Mouse (Mus musculus) heart, embryonic 10.5 days (tissue): ENCODE data around the gene Trpm3. TPM values are rescaled to one million over a fixed set of nuclear protein-coding genes. Genes with fewer than 3 reads are reported as not detected.
"Not testable (repeated sequence)": the region's sequence is repeated elsewhere in the genome, so short reads cannot be mapped to it uniquely, and the experiment has no call there.

Source experiments
- DNase-seq: peaks from one replicate; pipeline ENCODE4 v3.0.0-alpha.2; 2017; ENCODE audit warnings: low spot score
- H3K27ac ChIP-seq: fragments of 300-500 bp; sonication (generic); 2 replicates; pipeline ENCODE4 v1.5.1; 2016; ENCODE audit warnings: mild to moderate bottlenecking
- H3K27me3 ChIP-seq: fragments of 300-500 bp; sonication (generic); 2 replicates; pipeline ENCODE4 v1.6.1; 2016; ENCODE audit warnings: mild to moderate bottlenecking; ENCODE audit not compliant: poor library complexity, insufficient read depth, severe bottlenecking
- H3K36me3 ChIP-seq: fragments of 300-500 bp; sonication (generic); 2 replicates; pipeline ENCODE4 v1.6.1; 2016; ENCODE audit warnings: mild to moderate bottlenecking, moderate library complexity
- H3K4me1 ChIP-seq: fragments of 300-500 bp; sonication (generic); 2 replicates; pipeline ENCODE4 v1.6.1; 2016; ENCODE audit warnings: mild to moderate bottlenecking
- H3K4me3 ChIP-seq: fragments of 300-500 bp; sonication (generic); 2 replicates; pipeline ENCODE4 v1.5.1; 2016; ENCODE audit warnings: mild to moderate bottlenecking, moderate library complexity
- H3K9me3 ChIP-seq: fragments of 300-500 bp; sonication (generic); 2 replicates; pipeline ENCODE4 v1.6.1; 2016; ENCODE audit warnings: mild to moderate bottlenecking, moderate library complexity
- WGBS: fragments of 180-500 bp; shearing (Covaris S2); methylation state at CpG from one replicate; pipeline ENCODE4 v1.1.7; 2016; 5-methylcytosine and 5-hydroxymethylcytosine counted together
- polyA plus RNA-seq: library from polyadenylated mRNA; unstranded; fragments of >200 nt; fragmentation: Nextera tagmentation; extraction: Ambion mirVana; gene quantifications from 2 replicates; pipeline ENCODE4 v1.2.1, GENCODE M21; 2016

Gene Trpm3
- polyA plus RNA-seq, 1 experiment from 2014 or later, result 1.7 TPM

GRCm38 (mm10) chr19:23026427-23026826 is 887.6 kb downstream of the Trpm3 start:
- 46% methylated on average over 7 of the region's 7 CpGs for WGBS
- Histone ChIP-seq H3K36me3 (no peaks in the 10 kb centered on the region), H3K27ac (no peak overlapping the region), H3K4me3 (no peak overlapping the region), H3K4me1 (peaks cover 12% of the 10 kb centered on the region; the same call in 1 of the 2 replicates), H3K9me3 (no peaks in the 10 kb centered on the region), H3K27me3 (no peaks in the 10 kb centered on the region)
- DNase-seq, result no peak

- Histone ChIP-seq H3K27me3 (no peaks in the 10 kb centered on the region), H3K27ac (no peak overlapping the region), H3K4me1 (peaks cover 12% of the 10 kb centered on the region; the same call in 1 of the 2 replicates), H3K36me3 (no peaks in the 10 kb centered on the region), H3K9me3 (no peaks in the 10 kb centered on the region), H3K4me3 (no peak overlapping the region)
- DNase-seq, result no peak
- WGBS, result 69% methylated on average over 5 of the region's 5 CpGs
These were observed 889.4 kb downstream of the Trpm3 start for GRCm38 (mm10) chr19:23028283-23028682.

GRCm38 (mm10) chr19:23033343-23033742 is 894.5 kb downstream of the Trpm3 start:
- H3K36me3 ChIP-seq, H3K4me3 ChIP-seq, H3K9me3 ChIP-seq, H3K27ac ChIP-seq, H3K4me1 ChIP-seq, DNase-seq, H3K27me3 ChIP-seq: not testable (repeated sequence)
- WGBS, result 81% methylated on average over 1 of the region's 1 CpGs

- H3K4me1 ChIP-seq, result no peaks in the 10 kb centered on the region
- no peak for DNase-seq
- no peaks in the 10 kb centered on the region for H3K36me3 ChIP-seq
- no peak overlapping the region for H3K4me3 ChIP-seq
- H3K9me3 ChIP-seq, result no peaks in the 10 kb centered on the region
- H3K27ac ChIP-seq, result no peak overlapping the region
- no peaks in the 10 kb centered on the region for H3K27me3 ChIP-seq
- WGBS, result 77% methylated on average over 5 of the region's 5 CpGs
These were observed 895.3 kb downstream of the Trpm3 start for GRCm38 (mm10) chr19:23034117-23034516.

GRCm38 (mm10) chr19:23034933-23035332 is 896.1 kb downstream of the Trpm3 start:
- Histone ChIP-seq H3K36me3 (no peaks in the 10 kb centered on the region), H3K4me1 (no peaks in the 10 kb centered on the region), H3K27ac (no peak overlapping the region), H3K9me3 (no peaks in the 10 kb centered on the region), H3K27me3 (no peaks in the 10 kb centered on the region), H3K4me3 (no peak overlapping the region)
- no peak for DNase-seq
- 77% methylated on average over 4 of the region's 4 CpGs for WGBS

GRCm38 (mm10) chr19:23035786-23036185 is 896.9 kb downstream of the Trpm3 start:
- WGBS, result 85% methylated on average over 3 of the region's 3 CpGs
- Histone ChIP-seq H3K36me3 (no peaks in the 10 kb centered on the region), H3K9me3 (no peaks in the 10 kb centered on the region), H3K27me3 (no peaks in the 10 kb centered on the region), H3K4me1 (no peaks in the 10 kb centered on the region), H3K27ac (no peak overlapping the region), H3K4me3 (no peak overlapping the region)
- no peak for DNase-seq

- 50% methylated on average over 11 of the region's 11 CpGs for WGBS
- H3K9me3 ChIP-seq, result no peaks in the 10 kb centered on the region
- no peaks in the 10 kb centered on the region for H3K4me1 ChIP-seq
- no peaks in the 10 kb centered on the region for H3K27me3 ChIP-seq
- no peaks in the 10 kb centered on the region for H3K36me3 ChIP-seq
- no peak overlapping the region for H3K27ac ChIP-seq
- DNase-seq, result no peak
- no peak overlapping the region for H3K4me3 ChIP-seq
These were observed 898.1 kb downstream of the Trpm3 start for GRCm38 (mm10) chr19:23036782-23037477.

- WGBS, result 74% methylated on average over 14 of the region's 14 CpGs
These were observed 898.7 kb downstream of the Trpm3 start for GRCm38 (mm10) chr19:23037499-23037898.

GRCm38 (mm10) chr19:23038321-23038720 is 899.5 kb downstream of the Trpm3 start:
- no peak overlapping the region for H3K4me3 ChIP-seq
- H3K36me3 ChIP-seq, result no peaks in the 10 kb centered on the region
- no peaks in the 10 kb centered on the region for H3K9me3 ChIP-seq
- H3K27ac ChIP-seq, result no peak overlapping the region
- H3K4me1 ChIP-seq, result no peaks in the 10 kb centered on the region
- WGBS, result 82% methylated on average over 2 of the region's 2 CpGs
- H3K27me3 ChIP-seq, result no peaks in the 10 kb centered on the region
- DNase-seq, result no peak

More at GRCm38 (mm10) chr19:23037499-23037898, 898.7 kb downstream of the Trpm3 start:
- no peaks in the 10 kb centered on the region for H3K9me3 ChIP-seq
- no peak for DNase-seq
- H3K27ac ChIP-seq, result no peak overlapping the region
- H3K4me1 ChIP-seq, result no peaks in the 10 kb centered on the region
- no peaks in the 10 kb centered on the region for H3K36me3 ChIP-seq
- no peak overlapping the region for H3K4me3 ChIP-seq
- no peaks in the 10 kb centered on the region for H3K27me3 ChIP-seq

GRCm38 (mm10) chr19:23041483-23042167 is 902.8 kb downstream of the Trpm3 start:
- 50% methylated on average over 6 of the region's 6 CpGs for WGBS
- H3K4me1 ChIP-seq, result no peaks in the 10 kb centered on the region
- no peaks in the 10 kb centered on the region for H3K27me3 ChIP-seq
- H3K27ac ChIP-seq, result no peak overlapping the region
- DNase-seq, result no peak
- H3K9me3 ChIP-seq, result no peaks in the 10 kb centered on the region
- H3K4me3 ChIP-seq, result no peak overlapping the region
- H3K36me3 ChIP-seq, result no peaks in the 10 kb centered on the region

- WGBS, result 46% methylated on average over 6 of the region's 6 CpGs
- no peaks in the 10 kb centered on the region for H3K4me1 ChIP-seq
These were observed 903.4 kb downstream of the Trpm3 start for GRCm38 (mm10) chr19:23042168-23042733.

GRCm38 (mm10) chr19:23043699-23044098 is 904.9 kb downstream of the Trpm3 start:
- no peak overlapping the region for H3K27ac ChIP-seq
- no peaks in the 10 kb centered on the region for H3K27me3 ChIP-seq

More at GRCm38 (mm10) chr19:23042168-23042733, 903.4 kb downstream of the Trpm3 start:
- H3K27me3 ChIP-seq, result no peaks in the 10 kb centered on the region
- no peak for DNase-seq
- H3K4me3 ChIP-seq, result no peak overlapping the region
- H3K9me3 ChIP-seq, result no peaks in the 10 kb centered on the region
- H3K36me3 ChIP-seq, result no peaks in the 10 kb centered on the region
- no peak overlapping the region for H3K27ac ChIP-seq

More at GRCm38 (mm10) chr19:23043699-23044098, 904.9 kb downstream of the Trpm3 start:
- Histone ChIP-seq H3K9me3 (no peaks in the 10 kb centered on the region), H3K4me3 (no peak overlapping the region), H3K36me3 (no peaks in the 10 kb centered on the region), H3K4me1 (no peaks in the 10 kb centered on the region)
- DNase-seq, result no peak
